Mouse (Mus musculus) left cerebral cortex, adult 11 months (tissue): Measurements from ENCODE around the gene Fcho2.

Experiments
- DNase-seq: peaks from one replicate; pipeline ENCODE4 v3.0.0; 2022; ENCODE audit warnings: low spot score

Fcho2 gene

GRCm38 (mm10) chr13:98710236-98710635 is 105.0 kb downstream of the Fcho2 start:
- no peak for DNase-seq

- no peak for DNase-seq
These were observed 109.7 kb downstream of the Fcho2 start for GRCm38 (mm10) chr13:98705501-98705900.

- no peak for DNase-seq
These were observed 111.5 kb downstream of the Fcho2 start for GRCm38 (mm10) chr13:98703786-98704185.

GRCm38 (mm10) chr13:98702361-98702760 is 112.9 kb downstream of the Fcho2 start:
- DNase-seq, result no peak

- no peak for DNase-seq
These were observed 114.0 kb downstream of the Fcho2 start for GRCm38 (mm10) chr13:98701309-98701675.

- DNase-seq, result no peak
These were observed 114.5 kb downstream of the Fcho2 start for GRCm38 (mm10) chr13:98700661-98701308.

- DNase-seq, result no peak
These were observed 115.2 kb downstream of the Fcho2 start for GRCm38 (mm10) chr13:98699982-98700540.

- DNase-seq, result no peak
These were observed 116.1 kb downstream of the Fcho2 start for GRCm38 (mm10) chr13:98699051-98699744.

GRCm38 (mm10) chr13:98696716-98697115 is 118.5 kb downstream of the Fcho2 start:
- DNase-seq, result no peak

- DNase-seq, result no peak
These were observed 119.7 kb downstream of the Fcho2 start for GRCm38 (mm10) chr13:98695546-98695945.

GRCm38 (mm10) chr13:98694773-98695314 is 120.4 kb downstream of the Fcho2 start, which contains the start of gene Tmem171:
Gene Tmem171, minus strand, starts transcription at chr13:98694834.
- DNase-seq, result no peak

GRCm38 (mm10) chr13:98693316-98693715 is 121.9 kb downstream of the Fcho2 start:
- no peak for DNase-seq

- no peak for DNase-seq
These were observed 123.2 kb downstream of the Fcho2 start for GRCm38 (mm10) chr13:98691956-98692515.

- DNase-seq, result no peak
These were observed 124.4 kb downstream of the Fcho2 start for GRCm38 (mm10) chr13:98690886-98691285.

GRCm38 (mm10) chr13:98689605-98690290 is 125.5 kb downstream of the Fcho2 start:
- DNase-seq, result no peak

- no peak for DNase-seq
These were observed 127.3 kb downstream of the Fcho2 start for GRCm38 (mm10) chr13:98687931-98688330.

GRCm38 (mm10) chr13:98684144-98684900 is 130.9 kb downstream of the Fcho2 start:
- DNase-seq, result no peak

- DNase-seq, result no peak
These were observed 131.8 kb downstream of the Fcho2 start for GRCm38 (mm10) chr13:98683412-98683811.

GRCm38 (mm10) chr13:98680470-98681060 is 134.7 kb downstream of the Fcho2 start:
- no peak for DNase-seq

GRCm38 (mm10) chr13:98679631-98680041 is 135.6 kb downstream of the Fcho2 start:
- no peak for DNase-seq

GRCm38 (mm10) chr13:98679230-98679629 is 136.0 kb downstream of the Fcho2 start:
- no peak for DNase-seq
